ENCODE assay signal across 19 mouse cellular contexts in the genomic region with DNA sequence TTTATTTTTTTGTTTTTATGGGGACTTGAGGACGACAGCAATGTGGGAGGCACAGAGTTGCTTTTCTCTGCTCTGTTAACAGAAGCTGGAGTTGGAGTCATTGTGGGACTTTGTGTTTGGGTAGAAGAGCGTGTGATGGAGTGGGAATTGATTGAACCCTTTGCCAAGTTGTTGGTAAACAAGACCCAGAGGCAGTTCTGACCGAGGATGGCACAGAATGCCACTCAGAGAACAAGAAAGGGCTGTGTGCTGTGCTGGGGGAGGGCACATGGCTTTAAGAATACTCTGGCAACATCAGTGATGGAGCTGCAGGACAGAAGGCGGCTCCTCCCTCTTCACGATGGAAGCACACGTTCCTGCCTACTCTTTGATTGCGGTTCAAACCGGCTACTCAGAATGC. TPM values are rescaled to one million over a fixed set of nuclear protein-coding genes. Genes with fewer than 3 reads are reported as not detected.
DNase-seq lines count a peak whose midpoint lies in the region; ATAC-seq and TF ChIP-seq lines count a peak whose summit lies in the region.
"Had no signal": no experiment of that assay in that cellular context is flagged by ENCODE, and none has a peak within 500 bp of the region (broad histone marks: within the 10 kb centered on the region; RNA-seq: fewer than 3 reads in every experiment).

No protein-coding gene starts in this region.

- ATAC-seq in hindbrain, embryonic 14.5 days (ENCODE audit: low FRiP score): peak; percentile 55; the same call in 1 of the 2 replicates
- no peak for ATAC-seq in hindbrain, embryonic 11.5 days (ENCODE audit: low FRiP score)
- ATAC-seq in midbrain, postnatal 0 days (ENCODE audit: low FRiP score): peak; percentile 52; the same call in 1 of the 2 replicates
- ATAC-seq in midbrain, embryonic 15.5 days (replicated peaks): no peak
- ATAC-seq in hindbrain, embryonic 16.5 days: peak; percentile 94
- peak; percentile 58; the same call in 1 of the 2 replicates for ATAC-seq in neural tube, embryonic 14.5 days (ENCODE audit: low read depth)
- ATAC-seq: CD4-positive, CD25-positive, alpha-beta regulatory T cell, adult 4 months had no signal

- H3K9me3 ChIP-seq in hindbrain, embryonic 14.5 days (ENCODE audit: control insufficient read depth, low read length): no peaks in the 10 kb centered on the region
- no peaks in the 10 kb centered on the region for H3K9me3 ChIP-seq in hindbrain, embryonic 11.5 days (ENCODE audit: control insufficient read depth, low read length)
- no peaks in the 10 kb centered on the region for H3K9me3 ChIP-seq in midbrain, postnatal 0 days (ENCODE audit: low read length)
- H3K9me3 ChIP-seq in midbrain, embryonic 15.5 days: no peaks in the 10 kb centered on the region
- no peaks in the 10 kb centered on the region for H3K9me3 ChIP-seq in hindbrain, embryonic 16.5 days (ENCODE audit: control insufficient read depth, low read length)
- no peaks in the 10 kb centered on the region for H3K9me3 ChIP-seq in neural tube, embryonic 14.5 days (ENCODE audit: control insufficient read depth, low read length)
- H3K9me3 ChIP-seq: kidney, embryonic 15.5 days had no signal

- no peak overlapping the region for H3K4me3 ChIP-seq in hindbrain, embryonic 14.5 days (replicated peaks; ENCODE audit: low read length)
- H3K4me3 ChIP-seq in hindbrain, embryonic 11.5 days (ENCODE audit: low read depth, low read length): no peak overlapping the region
- no peak overlapping the region for H3K4me3 ChIP-seq in midbrain, postnatal 0 days (ENCODE audit: low read depth, low read length)
- no peak overlapping the region for H3K4me3 ChIP-seq in midbrain, embryonic 15.5 days
- H3K4me3 ChIP-seq in hindbrain, embryonic 16.5 days (ENCODE audit: low read length): no peak overlapping the region
- H3K4me3 ChIP-seq in neural tube, embryonic 14.5 days (ENCODE audit: low read depth, low read length): no peak overlapping the region
- H3K4me3 ChIP-seq: gastrocnemius, adult 2 months; heart, adult 2 months; kidney, embryonic 15.5 days had no signal

- H3K27ac ChIP-seq in hindbrain, embryonic 14.5 days: no peak overlapping the region
- H3K27ac ChIP-seq in hindbrain, embryonic 11.5 days (ENCODE audit: low read depth, low read length): no peak overlapping the region
- H3K27ac ChIP-seq in midbrain, postnatal 0 days (ENCODE audit: low read depth, low read length): no peak overlapping the region
- H3K27ac ChIP-seq in midbrain, embryonic 15.5 days: no peak overlapping the region
- H3K27ac ChIP-seq in hindbrain, embryonic 16.5 days (ENCODE audit: low read depth, low read length): no peak overlapping the region
- H3K27ac ChIP-seq in neural tube, embryonic 14.5 days (ENCODE audit: low read depth, low read length): no peak overlapping the region
- H3K27ac ChIP-seq: gastrocnemius, adult 2 months; heart, adult 2 months; kidney, embryonic 15.5 days; stomach, postnatal 0 days had no signal

- H3K36me3 ChIP-seq in hindbrain, embryonic 14.5 days (replicated peaks; ENCODE audit: control insufficient read depth, insufficient read depth): peaks cover 32% of the 10 kb centered on the region
- H3K36me3 ChIP-seq in hindbrain, embryonic 11.5 days (ENCODE audit: control insufficient read depth, insufficient read depth, low read length): no peaks in the 10 kb centered on the region
- peaks cover 14% of the 10 kb centered on the region for H3K36me3 ChIP-seq in midbrain, postnatal 0 days (ENCODE audit: insufficient read depth, low read length)
- H3K36me3 ChIP-seq in midbrain, embryonic 15.5 days (replicated peaks): peaks cover 4% of the 10 kb centered on the region; the same call in 1 of the 2 replicates
- H3K36me3 ChIP-seq in hindbrain, embryonic 16.5 days (ENCODE audit: control insufficient read depth, insufficient read depth, low read length): peaks cover 11% of the 10 kb centered on the region; the same call in 1 of the 2 replicates
- no peaks in the 10 kb centered on the region; the same call in 1 of the 2 replicates for H3K36me3 ChIP-seq in neural tube, embryonic 14.5 days (ENCODE audit: control insufficient read depth, insufficient read depth, low read length)

- DNase-seq in hindbrain, embryonic 14.5 days (ENCODE audit: low spot score): peak; percentile 50
- DNase-seq in hindbrain, embryonic 11.5 days (ENCODE audit: low spot score): no peak
- DNase-seq in midbrain, postnatal 0 days (ENCODE audit: low spot score): peak; percentile 77
- no peak for DNase-seq in embryo, embryonic 10.5 days (ENCODE audit: low spot score)
- no peak for DNase-seq in retina, postnatal 1 day
- DNase-seq: adrenal gland, postnatal 10 days; gastrocnemius, adult 2 months; heart, adult 2 months; liver; lung, adult 18-20 months; lung, postnatal 4 days; thymus, postnatal 25 days had no signal

- no peak overlapping the region for H3K4me2 ChIP-seq in hindbrain, embryonic 14.5 days (replicated peaks)
- H3K4me2 ChIP-seq in hindbrain, embryonic 11.5 days (replicated peaks; ENCODE audit: low read depth, low read length): no peak overlapping the region
- no peak overlapping the region for H3K4me2 ChIP-seq in midbrain, postnatal 0 days (ENCODE audit: low read depth, low read length, poor library complexity, severe bottlenecking)
- no peak overlapping the region for H3K4me2 ChIP-seq in midbrain, embryonic 15.5 days
- H3K4me2 ChIP-seq in hindbrain, embryonic 16.5 days (ENCODE audit: low read length): no peak overlapping the region
- no peak overlapping the region for H3K4me2 ChIP-seq in neural tube, embryonic 14.5 days (ENCODE audit: low read depth, low read length)
- H3K4me2 ChIP-seq: kidney, embryonic 15.5 days had no signal

- no peak for TF ChIP-seq CTCF in midbrain, postnatal 0 days (IDR thresholded peaks at IDR 0.05)

- 77% methylated on average over 8 of the region's 8 CpGs for WGBS in hindbrain, embryonic 14.5 days
- 82% methylated on average over 8 of the region's 8 CpGs for WGBS in hindbrain, embryonic 11.5 days
- WGBS in midbrain, postnatal 0 days: 75% methylated on average over 8 of the region's 8 CpGs
- WGBS in midbrain, embryonic 15.5 days: 78% methylated on average over 8 of the region's 8 CpGs
- WGBS in hindbrain, embryonic 16.5 days: 63% methylated on average over 8 of the region's 8 CpGs
- WGBS in neural tube, embryonic 14.5 days: 71% methylated on average over 8 of the region's 8 CpGs

- no peaks in the 10 kb centered on the region for H3K4me1 ChIP-seq in hindbrain, embryonic 14.5 days (replicated peaks; ENCODE audit: control insufficient read depth, insufficient read depth, low read length)
- no peaks in the 10 kb centered on the region for H3K4me1 ChIP-seq in hindbrain, embryonic 11.5 days (replicated peaks; ENCODE audit: control insufficient read depth, insufficient read depth, low read length)
- H3K4me1 ChIP-seq in midbrain, postnatal 0 days (ENCODE audit: insufficient read depth, low read length): no peaks in the 10 kb centered on the region
- H3K4me1 ChIP-seq in midbrain, embryonic 15.5 days: no peaks in the 10 kb centered on the region
- H3K4me1 ChIP-seq in hindbrain, embryonic 16.5 days (ENCODE audit: control insufficient read depth, insufficient read depth, low read depth, low read length): no peaks in the 10 kb centered on the region
- no peaks in the 10 kb centered on the region for H3K4me1 ChIP-seq in neural tube, embryonic 14.5 days (ENCODE audit: control insufficient read depth, insufficient read depth, low read length)
- H3K4me1 ChIP-seq: kidney, embryonic 15.5 days had no signal

- no peak overlapping the region for H3K9ac ChIP-seq in hindbrain, embryonic 14.5 days
- H3K9ac ChIP-seq in hindbrain, embryonic 11.5 days (ENCODE audit: low read depth, low read length): no peak overlapping the region
- no peak overlapping the region for H3K9ac ChIP-seq in midbrain, postnatal 0 days (replicated peaks; ENCODE audit: low read length, poor library complexity, severe bottlenecking)
- no peak overlapping the region for H3K9ac ChIP-seq in midbrain, embryonic 15.5 days
- H3K9ac ChIP-seq in hindbrain, embryonic 16.5 days (ENCODE audit: low read depth, low read length): no peak overlapping the region
- H3K9ac ChIP-seq in neural tube, embryonic 14.5 days (replicated peaks; ENCODE audit: low read depth, low read length): no peak overlapping the region
- H3K9ac ChIP-seq: kidney, embryonic 15.5 days had no signal

- H3K27me3 ChIP-seq in hindbrain, embryonic 14.5 days (ENCODE audit: control insufficient read depth, insufficient read depth, low read length): no peaks in the 10 kb centered on the region
- H3K27me3 ChIP-seq in hindbrain, embryonic 11.5 days (ENCODE audit: control insufficient read depth, insufficient read depth, low read length): no peaks in the 10 kb centered on the region
- H3K27me3 ChIP-seq in midbrain, postnatal 0 days (ENCODE audit: insufficient read depth, low read length): no peaks in the 10 kb centered on the region
- no peaks in the 10 kb centered on the region for H3K27me3 ChIP-seq in midbrain, embryonic 15.5 days (replicated peaks)
- H3K27me3 ChIP-seq in hindbrain, embryonic 16.5 days (replicated peaks; ENCODE audit: control insufficient read depth, insufficient read depth, low read length): no peaks in the 10 kb centered on the region
- H3K27me3 ChIP-seq in neural tube, embryonic 14.5 days (ENCODE audit: control insufficient read depth, insufficient read depth, low read length): no peaks in the 10 kb centered on the region
- H3K27me3 ChIP-seq: kidney, embryonic 15.5 days had no signal

RNA-seq across cellular contexts. Expression of gene Wdr20, which starts 43.4 kb away (rescaled TPM):
- 21.8 and 26.6 TPM in 2 replicates for polyA plus RNA-seq in hindbrain, embryonic 14.5 days (2014; fragmentation: Nextera tagmentation; extraction: Ambion mirVana)
- 22.8 and 25.6 TPM in 2 replicates for polyA plus RNA-seq in hindbrain, embryonic 11.5 days (2014; fragmentation: Nextera tagmentation; extraction: Ambion mirVana)
- total RNA-seq in midbrain, postnatal 0 days (2014; rRNA removed): 33.8 and 38.7 TPM in 2 replicates
- 16.0 and 16.2 TPM in 2 replicates for polyA plus RNA-seq in midbrain, postnatal 0 days (2015; fragmentation: Nextera tagmentation; extraction: Ambion mirVana)
- polyA plus RNA-seq in midbrain, embryonic 15.5 days (2015; fragmentation: Nextera tagmentation; extraction: Ambion mirVana): 25.5 and 26.8 TPM in 2 replicates
- 23.0 TPM in 2 replicates for polyA plus RNA-seq in hindbrain, embryonic 16.5 days (2015; fragmentation: Nextera tagmentation; extraction: Ambion mirVana)
- polyA plus RNA-seq in neural tube, embryonic 14.5 days (2014; fragmentation: Nextera tagmentation; extraction: Ambion mirVana): 26.9 and 27.7 TPM in 2 replicates

RNA-seq across cellular contexts. Expression of gene Mok, which starts 59.6 kb away (rescaled TPM):
- polyA plus RNA-seq in hindbrain, embryonic 14.5 days (2014; fragmentation: Nextera tagmentation; extraction: Ambion mirVana): 14.3 and 17.5 TPM in 2 replicates
- 11.0 and 14.4 TPM in 2 replicates for polyA plus RNA-seq in hindbrain, embryonic 11.5 days (2014; fragmentation: Nextera tagmentation; extraction: Ambion mirVana)
- 10.7 and 23.7 TPM in 2 replicates for total RNA-seq in midbrain, postnatal 0 days (2014; rRNA removed)
- polyA plus RNA-seq in midbrain, postnatal 0 days (2015; fragmentation: Nextera tagmentation; extraction: Ambion mirVana): 17.0 and 18.9 TPM in 2 replicates
- 17.0 and 17.2 TPM in 2 replicates for polyA plus RNA-seq in midbrain, embryonic 15.5 days (2015; fragmentation: Nextera tagmentation; extraction: Ambion mirVana)
- 13.9 and 16.8 TPM in 2 replicates for polyA plus RNA-seq in hindbrain, embryonic 16.5 days (2015; fragmentation: Nextera tagmentation; extraction: Ambion mirVana)
- polyA plus RNA-seq in neural tube, embryonic 14.5 days (2014; fragmentation: Nextera tagmentation; extraction: Ambion mirVana): 13.4 and 14.2 TPM in 2 replicates
- total RNA-seq: common myeloid progenitor, adult 5-6 weeks had no signal

Comparison
In these comparisons a context has a peak if more than half of its experiments do, and no peak if none do; other contexts are left out.
1. ATAC-seq: peak in hindbrain, embryonic 14.5 days (single experiment), midbrain, postnatal 0 days (single experiment), hindbrain, embryonic 16.5 days (single experiment) and neural tube, embryonic 14.5 days (single experiment); none in hindbrain, embryonic 11.5 days (single experiment) and midbrain, embryonic 15.5 days (single experiment).
2. DNase-seq: peak in hindbrain, embryonic 14.5 days (single experiment) and midbrain, postnatal 0 days (single experiment); none in hindbrain, embryonic 11.5 days (single experiment), embryo, embryonic 10.5 days (single experiment) and retina, postnatal 1 day (single experiment).